Mouse (Mus musculus): Measurements from ENCODE around the gene Exoc3l2.
"Not testable (repeated sequence)": the region's sequence is repeated elsewhere in the genome, so short reads cannot be mapped to it uniquely, and the experiment has no call there.

The Exoc3l2 gene

DNA sequence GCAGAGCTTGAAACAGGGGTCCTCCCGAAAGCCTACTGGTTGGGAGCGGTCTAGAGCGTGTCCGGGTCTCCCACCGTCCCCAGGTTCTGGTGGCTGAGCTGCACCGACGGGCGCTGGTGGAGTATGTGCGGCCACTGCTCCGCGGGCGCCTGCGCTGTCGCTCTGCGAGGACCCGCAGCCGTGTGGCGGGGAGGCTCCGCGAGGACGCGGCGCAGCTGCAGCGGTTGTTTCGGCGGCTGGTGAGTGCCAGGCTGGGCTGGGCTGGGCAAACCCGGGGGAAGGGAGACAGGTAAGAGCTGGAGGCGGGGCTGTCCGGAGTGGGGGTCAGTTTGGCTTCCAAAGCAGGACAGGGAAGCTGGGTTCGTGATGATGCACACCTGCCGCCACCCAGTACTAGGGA is 26.4 kb downstream of the Exoc3l2 start:
- no peak for DNase-seq (ENCODE audit: low spot score in 2 of 2)

DNA sequence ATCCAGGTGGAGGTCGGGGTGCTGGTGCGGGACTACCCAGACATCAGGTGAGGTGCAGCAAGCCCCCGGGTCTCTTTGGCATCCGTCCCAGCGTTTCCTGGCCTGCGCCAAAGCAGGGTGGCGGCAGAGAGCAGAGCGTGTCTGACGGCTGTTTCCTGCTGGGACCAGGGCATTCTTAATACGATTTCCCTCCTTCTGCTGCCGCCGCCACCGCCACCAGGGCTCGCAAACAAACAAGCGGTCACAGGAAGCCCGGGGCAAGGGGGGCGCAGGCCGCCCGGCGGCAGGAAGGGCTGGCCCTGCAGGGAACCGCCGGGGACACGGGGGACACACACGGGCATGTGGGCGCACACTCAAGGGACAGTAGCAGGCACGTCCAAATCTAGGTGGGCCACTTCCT is 28.6 kb downstream of the Exoc3l2 start:
- DNase-seq (ENCODE audit: low spot score in 2 of 2), result peak in 1 of 2 experiments; percentile 21

DNA sequence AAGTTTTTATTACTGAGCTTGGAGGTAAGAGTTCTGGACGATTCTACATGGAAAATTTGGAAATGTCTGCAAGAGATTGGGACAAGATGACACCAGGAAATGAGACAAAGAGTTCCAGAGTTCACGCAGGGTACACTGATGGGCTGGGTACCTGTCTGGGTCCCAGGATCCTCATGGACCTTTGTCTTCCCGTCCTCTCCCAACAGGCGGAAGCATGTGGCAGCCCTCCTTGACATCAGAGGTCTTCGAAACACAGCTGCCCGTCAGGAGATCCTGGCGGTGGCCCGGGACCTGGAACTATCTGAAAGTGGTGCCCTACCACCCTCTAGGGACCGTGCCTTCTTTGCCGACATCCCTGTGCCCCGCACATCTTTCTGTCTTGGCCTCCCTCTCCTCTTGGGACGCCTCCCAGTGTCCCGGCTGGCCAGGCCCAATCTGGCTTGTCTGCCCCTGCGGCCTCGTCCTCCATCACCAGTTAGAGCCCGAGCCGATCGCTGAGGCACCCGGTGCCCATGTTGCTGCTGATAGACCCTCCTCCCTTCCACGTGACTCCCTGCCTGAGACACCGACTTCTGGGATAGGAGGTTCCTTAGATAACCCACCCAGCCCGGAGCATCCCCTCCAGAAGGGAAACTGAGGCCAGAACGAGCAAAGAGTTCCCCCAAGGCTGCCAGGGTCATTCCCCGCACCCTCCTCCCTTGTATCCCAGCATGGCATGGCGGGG is 31.8 kb downstream of the Exoc3l2 start:
- no peak for DNase-seq (ENCODE audit: low spot score in 2 of 2)

DNA sequence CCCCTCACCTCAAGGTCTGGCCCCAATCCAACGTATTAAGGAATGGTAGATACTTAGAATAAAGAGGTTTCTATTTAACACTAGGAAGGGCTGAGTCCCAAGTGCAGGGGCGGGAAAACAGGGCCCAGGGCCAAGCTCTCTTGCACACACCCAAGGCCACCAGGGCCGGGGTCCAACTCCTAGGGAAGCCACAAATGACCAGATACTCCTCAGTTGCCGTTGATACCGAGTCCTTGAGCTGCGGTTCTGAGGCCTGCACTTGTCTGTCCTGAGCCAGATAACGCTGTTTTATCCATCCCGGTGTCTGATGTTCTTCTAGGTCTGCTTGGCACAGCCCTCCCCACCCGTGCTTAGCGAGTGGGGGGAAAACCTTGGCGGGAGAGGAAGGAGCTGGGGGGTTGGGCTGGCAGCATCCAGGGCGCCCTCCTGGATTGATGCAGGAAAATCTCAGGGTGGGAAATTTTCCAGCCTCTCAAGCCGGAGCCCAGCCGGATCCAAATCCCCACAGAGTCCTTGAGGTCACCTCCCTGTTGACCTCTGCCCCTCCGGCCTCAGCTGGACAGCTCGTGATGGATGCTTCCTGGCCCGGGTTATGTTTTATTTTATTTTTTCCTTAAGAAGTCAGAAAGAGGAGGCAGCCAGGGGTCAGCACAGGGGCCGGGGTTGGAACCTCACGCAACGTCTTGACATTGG is 32.5 kb downstream of the Exoc3l2 start:
- no peak for DNase-seq (ENCODE audit: low spot score in 2 of 2)

DNA sequence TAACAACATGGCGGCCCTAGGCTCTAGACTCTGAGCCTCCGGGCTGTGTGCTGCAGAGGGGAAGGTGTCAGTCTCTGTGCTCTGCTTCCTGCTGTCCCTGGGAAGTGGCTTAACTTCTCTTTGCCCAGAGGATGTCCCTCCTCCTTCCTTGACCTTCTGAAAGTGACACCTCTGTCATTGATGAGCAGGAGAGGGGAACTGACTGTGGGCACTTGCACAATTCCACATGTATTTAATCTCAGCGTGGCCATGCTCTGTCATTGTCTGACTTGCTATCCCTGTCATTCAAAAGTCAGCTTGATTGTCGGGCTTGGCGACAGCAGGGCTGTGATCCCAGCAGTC is 33.1 kb downstream of the Exoc3l2 start:
- no peak for DNase-seq (ENCODE audit: low spot score in 2 of 2)

DNA sequence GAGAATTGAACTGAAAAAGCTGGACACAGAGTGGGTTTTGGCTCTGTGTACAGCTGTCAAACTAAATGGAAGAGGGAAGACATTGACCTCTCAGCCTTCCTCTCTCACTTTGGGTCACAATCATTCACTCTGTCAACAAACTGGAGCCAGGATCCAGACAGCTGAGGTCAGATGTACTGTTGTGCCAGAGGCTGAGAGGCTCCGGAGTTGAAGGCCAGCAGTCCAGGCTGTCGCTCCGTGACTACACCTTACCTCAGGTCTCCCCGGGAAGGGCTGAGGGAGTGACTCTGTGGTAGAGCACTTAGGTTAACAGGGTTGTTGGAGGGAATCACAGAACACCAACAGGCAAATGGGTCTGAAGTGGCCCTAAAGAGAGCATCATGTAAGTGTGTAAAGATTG is 35.2 kb downstream of the Exoc3l2 start:
- no peak for DNase-seq (ENCODE audit: low spot score in 2 of 2)

DNA sequence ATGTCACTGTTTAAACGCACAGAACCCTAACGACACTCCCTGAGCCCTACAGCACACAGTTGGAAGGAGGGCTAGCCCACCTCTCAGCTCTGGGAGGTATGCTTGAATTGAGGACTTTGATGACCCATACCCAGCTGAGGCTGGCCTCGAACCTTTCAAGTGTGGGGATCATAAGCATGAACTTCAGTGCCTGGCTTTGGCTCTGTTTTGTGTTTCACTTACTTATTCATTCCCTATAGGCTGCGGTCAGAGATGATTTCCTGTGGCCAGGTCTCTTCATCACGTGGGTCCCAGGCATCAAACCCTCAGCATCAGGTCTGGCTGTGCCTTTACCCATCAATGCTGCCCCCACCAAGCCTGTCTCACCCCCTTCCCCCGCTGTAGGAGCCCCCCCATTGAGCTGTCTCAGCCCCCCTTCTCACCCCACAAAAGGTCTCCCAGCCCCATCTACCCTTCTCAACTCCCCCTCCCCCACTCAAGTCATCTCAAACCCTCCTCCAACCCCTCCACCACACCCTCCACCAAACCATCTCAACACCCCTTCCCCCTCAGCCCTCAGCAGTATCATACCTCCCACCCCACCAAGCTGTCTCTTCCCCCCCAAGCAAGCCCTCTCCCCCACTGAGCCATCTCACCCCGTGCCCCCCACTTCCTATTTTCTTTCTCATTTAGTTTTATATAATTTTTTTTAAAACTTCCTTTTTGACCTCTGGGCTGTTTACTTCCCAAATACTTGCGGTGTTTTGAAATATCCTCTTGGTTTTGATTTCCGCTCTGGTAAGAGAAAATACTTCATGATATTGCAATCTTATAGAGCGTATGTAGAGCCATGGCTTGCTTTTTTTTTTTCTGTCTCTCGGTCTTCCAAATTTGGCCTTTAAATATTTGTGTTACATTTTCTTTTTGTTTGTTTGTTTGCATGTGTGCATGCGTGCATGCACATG is 37.6 kb downstream of the Exoc3l2 start:
- DNase-seq (ENCODE audit: low spot score in 2 of 2), result no peak

DNA sequence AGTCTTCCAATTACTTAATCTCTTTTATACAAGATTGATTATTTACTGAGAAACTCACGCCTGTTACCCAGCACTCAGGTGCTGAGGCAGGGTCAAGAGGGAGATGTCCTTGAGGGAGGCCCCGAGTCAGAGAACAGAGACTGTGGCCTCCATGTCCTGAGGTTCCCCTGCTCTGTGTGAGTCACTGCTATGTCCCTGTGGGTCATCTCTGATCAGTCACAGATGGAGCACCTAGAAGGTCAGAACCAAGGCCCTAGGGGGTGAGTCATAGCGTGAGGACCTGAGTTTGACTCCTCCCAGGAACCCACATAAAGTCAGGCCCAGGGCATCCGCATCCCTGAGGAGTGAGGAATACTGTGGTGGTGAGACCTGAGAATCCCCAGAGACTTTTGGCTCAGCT is 38.5 kb downstream of the Exoc3l2 start:
- no peak for DNase-seq (ENCODE audit: low spot score in 2 of 2)

DNA sequence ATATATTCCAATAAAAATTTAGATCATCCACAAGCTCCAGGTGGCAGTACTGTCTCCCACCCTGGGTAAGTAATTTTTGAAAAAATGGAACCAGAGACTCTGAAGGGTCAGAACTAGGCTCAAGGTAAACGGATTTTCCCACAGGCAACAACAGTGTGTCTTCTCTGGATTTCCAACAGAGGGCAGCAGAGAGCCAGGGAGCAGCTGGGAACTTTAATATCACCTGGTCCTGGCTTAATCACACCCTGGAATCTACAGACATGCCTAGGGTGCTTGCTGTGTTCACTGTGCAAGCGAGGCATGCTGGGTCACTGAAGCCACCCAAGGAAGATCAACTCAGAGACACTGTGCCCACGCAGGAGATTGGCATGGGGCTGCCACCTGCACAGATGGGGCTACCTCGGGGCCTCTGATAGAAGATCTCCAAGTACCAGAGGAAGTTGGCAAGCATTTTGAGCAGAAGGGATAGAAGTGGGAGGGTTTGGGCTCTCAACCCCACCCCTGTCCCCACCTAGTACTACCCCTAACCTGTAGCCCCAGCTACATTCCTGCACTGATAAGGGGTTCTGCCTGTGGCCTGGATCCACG is 40.4 kb downstream of the Exoc3l2 start:
- DNase-seq (ENCODE audit: low spot score in 2 of 2), result no peak

DNA sequence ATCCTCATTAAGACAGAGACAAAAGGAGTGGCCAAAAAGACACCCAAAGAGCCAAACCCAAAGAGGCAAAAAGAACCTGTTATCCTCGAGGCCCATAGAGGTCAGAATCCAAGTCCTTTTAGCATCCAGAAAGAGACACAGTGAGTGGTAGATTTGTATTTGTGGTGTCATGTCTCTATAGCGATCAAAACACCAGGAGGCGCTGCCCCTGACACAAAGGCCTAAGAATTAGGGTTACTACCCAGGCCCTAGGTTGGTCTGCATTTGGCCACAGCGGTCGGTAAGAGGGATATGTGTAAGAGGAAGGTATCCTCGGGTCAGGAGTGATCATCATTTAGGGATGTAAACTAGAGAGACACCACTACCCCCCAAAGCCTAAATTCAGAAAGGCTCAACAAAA is 43.2 kb downstream of the Exoc3l2 start:
- DNase-seq (ENCODE audit: low spot score in 2 of 2), result no peak

DNA sequence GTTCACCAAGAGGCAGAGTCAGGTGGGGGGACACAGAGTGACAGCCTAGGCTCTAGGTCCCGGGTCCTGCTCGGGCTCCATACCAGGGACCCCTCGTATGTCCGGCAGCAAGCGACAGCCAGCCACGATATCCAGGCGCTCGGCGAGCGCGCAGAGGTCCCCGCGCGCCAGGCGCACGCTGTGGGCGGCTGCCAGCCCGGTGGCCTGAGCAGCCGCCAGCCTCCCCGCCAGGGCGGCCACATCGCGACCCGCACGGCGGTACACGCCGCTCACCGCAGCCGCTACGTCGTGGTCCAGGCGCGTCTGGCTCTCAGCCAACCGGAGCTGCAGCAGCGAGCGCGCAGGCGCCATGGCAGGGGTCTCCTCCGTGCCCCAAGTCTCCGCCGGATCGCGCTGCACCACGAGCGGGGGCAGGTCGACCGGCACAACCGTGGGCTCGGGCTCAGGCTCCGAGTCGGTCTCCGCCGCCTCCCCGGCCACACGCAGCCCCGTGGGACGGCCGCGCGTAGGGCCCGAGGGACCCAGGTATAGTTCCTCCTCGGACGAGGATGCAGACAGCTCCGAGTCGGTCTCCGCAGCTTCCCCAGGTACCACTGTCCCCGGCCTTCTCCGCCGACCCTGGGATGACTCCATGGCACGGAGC is 44.0 kb downstream of the Exoc3l2 start:
- peak; percentile 34 to 46 for DNase-seq (ENCODE audit: low spot score in 2 of 2)

DNA sequence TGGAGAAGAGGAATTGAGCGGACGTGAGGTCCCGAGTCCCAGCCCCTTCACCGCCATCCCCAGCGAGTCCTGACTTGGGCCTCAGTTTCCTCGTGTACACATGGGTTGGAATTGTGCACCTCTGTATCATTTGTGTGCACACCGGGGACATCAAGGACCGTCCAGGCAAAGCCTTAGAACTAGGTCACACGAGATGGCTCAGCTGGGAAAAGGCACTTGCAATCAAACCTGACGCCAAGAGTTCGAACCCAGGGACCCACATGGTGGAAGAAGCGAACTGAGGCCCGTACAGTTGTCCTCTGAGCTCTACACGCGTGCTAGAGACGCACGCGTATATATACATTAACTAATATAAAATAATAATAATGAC is 44.5 kb downstream of the Exoc3l2 start:
- DNase-seq (ENCODE audit: low spot score in 2 of 2), result no peak

DNA sequence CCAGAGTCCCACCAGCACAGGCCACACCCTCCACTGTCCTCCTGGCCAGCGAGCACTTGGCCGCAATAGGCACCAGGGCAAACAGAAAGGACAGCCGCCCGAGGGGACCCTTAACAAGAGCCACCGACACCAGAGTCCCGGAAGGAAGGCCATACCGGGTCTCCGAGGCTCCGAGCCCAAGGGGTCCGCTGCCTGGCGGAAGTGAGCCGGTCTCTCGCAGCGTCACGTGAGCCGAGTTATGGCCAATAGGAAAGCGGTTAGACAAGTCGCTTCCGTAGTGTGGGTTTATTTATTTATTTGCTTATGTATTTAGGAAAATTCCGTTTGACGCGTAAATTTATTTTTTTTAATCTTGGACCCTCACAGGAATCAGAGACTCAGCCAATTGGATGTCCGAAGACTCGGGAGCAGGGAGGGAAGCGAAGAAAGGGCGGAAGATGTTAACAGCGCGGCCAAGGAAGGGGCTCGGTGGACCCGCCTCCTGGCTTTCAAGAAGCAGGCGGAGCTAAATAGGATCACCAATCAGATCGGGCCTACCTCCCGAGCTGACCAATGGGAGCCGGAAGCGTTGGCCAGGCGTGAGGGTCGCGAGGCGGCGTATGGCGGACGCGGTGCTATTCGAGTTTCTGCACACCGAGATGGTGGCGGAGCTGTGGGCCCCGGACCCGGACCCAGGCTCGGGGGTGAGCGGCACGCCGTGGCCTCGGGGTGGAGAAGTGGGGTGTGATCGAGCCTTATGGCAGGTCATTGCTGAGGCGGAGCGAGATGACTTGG is 45.2 kb downstream of the Exoc3l2 start, which contains the start of the genes Bloc1s3 and Trappc6a:
Gene Bloc1s3, minus strand, starts transcription at position 218 of the 774 bp plus-strand sequence.
Gene Trappc6a, plus strand, starts transcription at position 246 of the 774 bp plus-strand sequence.
- peak; percentile 82 to 89 for DNase-seq (ENCODE audit: low spot score in 2 of 2)

DNA sequence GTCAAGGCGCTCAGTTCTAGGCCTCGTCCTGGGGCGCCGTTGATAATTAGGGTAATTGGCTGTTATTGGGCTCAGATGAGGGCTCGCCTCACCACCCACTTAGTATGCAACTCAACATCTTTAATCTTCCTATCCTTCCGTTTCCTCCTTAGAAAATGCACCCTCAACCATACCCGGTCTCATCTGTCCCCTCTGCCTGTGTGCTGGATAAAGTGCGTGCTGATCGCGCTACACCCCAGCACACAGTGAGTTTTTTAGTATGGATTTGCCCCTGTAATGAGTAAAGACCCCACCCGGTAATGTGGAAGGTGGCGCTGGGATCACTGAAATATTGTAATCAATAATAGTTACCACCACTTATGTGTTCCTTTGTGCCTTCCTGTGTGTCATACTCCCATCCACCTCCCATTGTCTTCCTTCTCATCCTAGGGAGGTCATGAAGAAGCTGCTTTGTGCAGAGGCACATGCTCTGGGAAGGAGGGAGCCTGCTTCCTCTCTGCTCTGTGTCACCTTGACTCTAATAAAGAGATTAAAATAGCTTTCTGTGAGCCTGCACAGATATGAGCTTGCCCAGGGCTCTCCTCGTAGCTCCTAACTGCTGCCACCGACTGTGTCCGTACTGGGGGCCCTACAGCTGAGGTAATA is 45.9 kb downstream of the Exoc3l2 start:
- DNase-seq (ENCODE audit: low spot score in 2 of 2), result no peak

DNA sequence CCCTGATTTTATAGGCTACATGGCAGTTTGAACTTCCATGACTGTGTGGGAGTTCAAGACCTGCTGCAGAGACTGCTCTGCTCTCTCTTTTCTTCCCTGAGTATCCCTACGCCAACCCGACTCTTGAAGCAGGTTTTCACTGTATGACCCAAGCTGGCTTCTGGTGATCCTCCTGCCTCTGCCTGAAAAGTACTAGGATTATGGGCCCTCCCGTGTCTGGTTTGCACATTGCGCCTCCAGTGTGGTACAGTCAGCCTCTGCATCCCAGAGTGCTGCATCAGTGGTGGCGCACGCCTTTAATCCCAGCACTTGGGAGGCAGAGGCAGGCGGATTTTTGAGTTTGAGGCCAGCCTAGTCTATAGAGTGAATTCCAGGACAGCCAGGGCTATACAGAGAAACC is 46.7 kb downstream of the Exoc3l2 start:
- DNase-seq (ENCODE audit: low spot score in 2 of 2), result no peak

DNA sequence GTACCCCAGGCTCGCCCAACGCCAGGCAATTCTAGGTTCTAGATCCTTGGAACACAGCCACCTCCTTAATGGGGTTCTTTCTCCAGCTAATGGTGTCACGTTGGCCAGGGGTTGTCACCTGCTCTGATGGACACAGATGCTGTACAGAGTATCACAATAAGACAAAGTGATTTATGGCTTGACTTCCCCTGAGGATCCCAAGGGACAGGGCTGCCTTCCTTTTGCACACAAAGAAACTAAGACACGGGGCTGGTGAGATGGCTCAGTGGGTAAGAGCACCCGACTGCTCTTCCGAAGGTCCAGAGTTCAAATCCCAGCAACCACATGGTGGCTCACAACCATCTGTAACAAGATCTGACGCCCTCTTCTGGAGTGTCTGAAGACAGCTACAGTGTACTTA is 48.8 kb downstream of the Exoc3l2 start:
- not testable (repeated sequence) for DNase-seq (ENCODE audit: low spot score in 2 of 2)

DNA sequence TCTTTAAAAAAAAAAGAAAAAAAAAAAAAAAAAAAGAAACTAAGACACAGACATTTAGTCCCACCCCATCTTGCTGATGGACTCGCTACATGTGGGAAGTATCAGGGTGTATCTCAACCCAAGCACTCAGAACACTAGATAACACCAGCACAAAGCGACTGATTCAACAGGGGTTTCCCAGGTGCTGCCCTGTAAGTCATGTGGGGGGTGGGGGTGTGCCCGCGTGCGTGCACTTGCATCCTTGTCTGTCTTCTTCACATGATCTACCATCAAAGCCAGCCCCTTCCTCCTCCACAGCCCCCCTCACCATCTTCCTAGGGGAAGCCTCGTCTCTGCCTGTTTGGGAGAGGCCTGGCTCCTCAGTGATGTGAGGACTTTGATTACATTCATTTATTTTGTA is 49.2 kb downstream of the Exoc3l2 start:
- DNase-seq (ENCODE audit: low spot score in 2 of 2), result no peak

DNA sequence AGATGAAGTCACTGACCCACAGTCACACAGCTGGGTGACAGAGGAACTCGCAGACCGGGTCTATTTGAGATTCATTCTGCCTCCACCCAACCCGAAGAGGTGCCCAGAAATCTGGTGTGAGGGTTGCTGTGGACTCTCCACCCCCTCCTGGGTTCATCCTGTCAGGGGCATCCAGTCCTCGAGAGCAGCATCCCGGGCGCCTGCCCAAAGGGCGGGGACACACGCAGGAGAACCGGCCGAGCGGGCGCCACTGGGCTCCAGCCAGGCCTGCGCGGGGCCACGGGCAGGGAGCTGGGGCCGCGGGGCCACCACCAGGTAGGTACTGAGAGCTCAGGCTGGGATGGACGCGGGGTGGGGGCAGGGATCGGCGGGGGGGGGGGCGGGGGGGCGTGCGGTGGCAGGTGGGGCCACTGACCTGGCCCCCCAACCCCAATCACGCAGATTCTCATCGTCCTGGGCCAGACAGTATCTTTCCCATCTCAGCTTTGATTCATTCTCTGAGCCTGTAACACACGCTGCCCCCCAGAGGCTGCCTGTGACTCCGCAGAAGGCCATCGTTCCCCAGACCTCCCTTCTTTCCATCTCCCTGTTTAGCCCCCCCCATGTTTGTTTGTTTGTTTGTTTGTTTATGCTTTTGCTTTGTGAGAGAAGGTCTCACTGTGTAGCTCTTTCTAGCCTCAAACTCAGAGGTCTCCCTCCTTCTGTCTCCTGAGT is 54.7 kb downstream of the Exoc3l2 start, which contains the start of gene Nkpd1:
Gene Nkpd1, plus strand, starts transcription at position 187 of the 714 bp plus-strand sequence.
- no peak for DNase-seq (ENCODE audit: low spot score in 2 of 2)

DNA sequence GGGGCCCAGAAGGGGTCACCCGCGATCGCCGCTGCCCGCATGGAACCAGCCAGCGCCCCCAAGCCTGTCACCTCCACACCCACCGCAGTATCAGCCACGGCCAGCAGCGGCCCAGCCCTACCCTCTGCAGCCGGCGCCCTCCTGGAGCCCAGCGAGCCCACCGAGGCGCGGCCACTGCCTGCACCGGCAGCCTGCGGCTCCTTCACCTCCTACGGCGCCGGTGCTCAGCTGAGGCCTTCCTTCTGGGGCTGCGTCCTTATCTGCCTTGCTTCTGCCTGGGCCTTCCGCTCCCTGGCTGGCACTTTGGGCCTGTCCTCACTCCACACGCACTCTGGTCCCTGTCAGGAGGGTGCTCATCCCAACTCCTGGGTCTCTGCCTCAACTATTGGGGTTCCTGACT is 56.9 kb downstream of the Exoc3l2 start:
- no peak for DNase-seq (ENCODE audit: low spot score in 2 of 2)
